Mouse (Mus musculus) 3134 (cell line): ENCODE results near the gene Sgo2b.
"Not testable (repeated sequence)": the region's sequence is repeated elsewhere in the genome, so short reads cannot be mapped to it uniquely, and the experiment has no call there.

Source experiments
- DNase-seq: peaks from one replicate; pipeline ENCODE4 v3.0.0-alpha.2; 2011; ENCODE audit warnings: low spot score; ENCODE audit not compliant: insufficient read length; ENCODE audit errors: extremely low read depth

The Sgo2b gene

GRCm38 (mm10) chr8:63951626-63952377, at the start of gene Sgo2b:
Sgo2b (minus strand) TSS chr8:63952248.
- peak; percentile 4 for DNase-seq

GRCm38 (mm10) chr8:63970612-63971391, 18.8 kb upstream of the Sgo2b start:
- not testable (repeated sequence) for DNase-seq

- no peak for DNase-seq
These were observed 9.2 kb upstream of the Sgo2b start for GRCm38 (mm10) chr8:63961032-63961785.

DNA sequence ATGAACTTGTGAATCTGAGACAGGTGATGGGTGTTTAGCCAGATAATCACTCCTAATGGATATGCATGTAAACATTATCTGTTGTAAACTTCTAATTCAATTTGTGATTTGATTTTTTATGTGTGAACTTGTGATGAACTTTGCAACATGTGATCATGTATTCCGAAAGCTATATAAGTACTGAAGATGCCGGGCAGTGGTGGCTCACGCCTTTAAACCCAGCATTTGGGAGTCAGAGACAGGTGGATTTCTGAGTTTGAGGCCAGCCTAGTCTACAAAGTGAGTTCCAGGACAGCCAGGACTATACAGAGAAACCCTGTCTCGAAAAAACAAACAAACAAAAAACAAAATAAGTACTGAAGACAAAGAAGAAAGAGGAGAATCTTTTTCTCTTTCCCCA, 1.8 kb upstream of the Sgo2b start:
- DNase-seq, result not testable (repeated sequence)

DNA sequence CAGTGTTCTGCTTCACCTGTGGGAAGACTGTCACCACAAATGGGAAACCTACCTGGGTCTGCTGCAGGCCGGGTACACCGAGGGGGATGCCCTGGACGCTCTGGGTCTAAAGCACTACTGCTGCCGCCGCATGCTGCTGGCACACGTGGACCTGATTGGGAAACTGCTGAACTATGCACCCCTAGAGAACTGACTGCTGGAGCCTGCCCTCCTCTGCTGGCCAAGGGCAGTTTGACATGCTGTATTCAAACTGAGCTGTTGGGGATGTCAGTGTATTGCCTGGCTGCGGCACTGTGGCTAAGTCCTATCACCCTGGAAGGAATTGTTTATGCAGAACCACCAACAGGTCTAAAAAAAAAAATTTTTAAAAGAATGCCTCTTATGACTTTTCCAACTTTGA, 18.9 kb downstream of the Sgo2b start:
- no peak for DNase-seq

- DNase-seq, result no peak
These were observed 22.5 kb downstream of the Sgo2b start for GRCm38 (mm10) chr8:63929301-63930097.

GRCm38 (mm10) chr8:63921257-63921960, 30.6 kb downstream of the Sgo2b start:
- DNase-seq, result no peak

DNA sequence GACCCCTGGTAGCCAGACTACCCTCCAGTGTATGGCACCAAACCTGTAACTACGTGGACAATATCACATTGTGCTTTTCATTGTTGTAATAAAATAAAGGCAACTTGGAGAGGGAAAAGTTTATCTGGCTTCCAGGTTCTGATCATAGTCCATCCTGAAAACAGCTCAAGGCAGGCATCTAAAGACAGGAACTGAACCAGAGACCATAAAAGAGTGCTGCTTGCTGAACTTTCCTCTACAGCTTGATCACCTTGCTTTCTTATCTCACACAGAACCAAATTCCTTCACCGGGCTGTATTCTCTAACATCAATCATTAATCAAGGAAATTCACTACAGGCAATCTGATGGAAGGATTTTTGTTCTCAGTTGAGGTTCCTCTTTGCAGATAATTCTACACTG, 57.0 kb downstream of the Sgo2b start:
- DNase-seq, result no peak

- no peak for DNase-seq
These were observed 73.7 kb downstream of the Sgo2b start for GRCm38 (mm10) chr8:63878353-63878752.

DNA sequence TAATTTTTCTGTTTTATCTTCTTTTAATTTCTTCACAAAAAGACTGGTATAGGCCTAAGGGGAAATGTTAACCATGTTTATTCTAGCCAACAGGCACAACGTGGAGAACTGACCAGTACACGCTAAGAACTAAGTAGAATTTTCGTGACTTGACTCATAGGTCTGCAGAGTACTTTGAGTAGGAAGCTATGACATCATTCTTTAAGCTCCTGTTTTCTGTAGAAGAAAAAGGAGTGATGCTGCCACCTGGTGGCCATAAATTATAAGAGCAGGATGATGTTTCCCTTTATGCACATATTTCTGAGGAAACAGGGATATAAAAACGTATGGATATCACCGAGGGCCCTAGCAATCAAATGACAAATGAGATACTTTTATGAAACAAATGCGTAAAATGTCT, 74.7 kb downstream of the Sgo2b start:
- peak; percentile 17 for DNase-seq

- no peak for DNase-seq
These were observed 75.1 kb downstream of the Sgo2b start for GRCm38 (mm10) chr8:63876949-63877348.
